Mouse (Mus musculus): ENCODE data around the gene Xkr7.

Gene Xkr7

DNA sequence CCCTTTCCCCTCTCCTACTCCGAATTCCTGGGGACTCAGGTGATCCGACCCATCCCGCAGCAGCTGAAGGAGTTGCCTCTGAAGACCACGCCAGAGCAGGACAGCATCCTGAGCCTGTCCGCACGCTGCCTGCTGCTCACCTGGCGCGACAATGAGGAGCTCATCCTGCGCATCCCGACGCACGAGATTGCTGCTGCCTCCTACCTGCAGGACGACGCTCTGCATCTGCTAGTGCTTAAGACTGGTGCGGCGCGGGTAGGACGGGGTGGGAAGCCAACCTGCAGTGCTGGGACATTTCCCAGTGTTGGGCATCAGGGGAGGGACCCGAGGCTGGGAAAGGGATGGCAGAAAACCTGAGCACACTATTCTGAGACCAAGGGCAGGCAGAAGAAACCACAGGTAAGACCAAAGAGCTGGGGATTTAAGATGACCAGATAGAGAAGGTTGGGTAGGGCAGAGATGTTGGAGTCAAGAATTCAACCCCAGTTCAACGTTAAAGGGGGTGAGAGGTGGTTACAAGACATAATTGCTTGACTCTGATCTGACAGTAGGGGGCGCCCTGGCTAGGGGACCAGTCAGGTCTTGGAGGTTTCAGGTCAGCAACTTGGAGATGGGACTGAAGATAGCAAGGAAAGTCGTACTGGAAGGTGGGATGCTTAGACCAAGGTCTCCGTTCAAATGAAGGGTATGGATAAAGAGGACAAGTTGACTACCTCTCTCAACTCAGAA lies 39.3 kb downstream of the Xkr7 start:
- in situ Hi-C loops (cut with MboI, MseI), result no loop called here

GRCm38 (mm10) chr2:153071491-153072184 lies 40.0 kb downstream of the Xkr7 start:
- in situ Hi-C loops (cut with MboI, MseI), result no loop called here

DNA sequence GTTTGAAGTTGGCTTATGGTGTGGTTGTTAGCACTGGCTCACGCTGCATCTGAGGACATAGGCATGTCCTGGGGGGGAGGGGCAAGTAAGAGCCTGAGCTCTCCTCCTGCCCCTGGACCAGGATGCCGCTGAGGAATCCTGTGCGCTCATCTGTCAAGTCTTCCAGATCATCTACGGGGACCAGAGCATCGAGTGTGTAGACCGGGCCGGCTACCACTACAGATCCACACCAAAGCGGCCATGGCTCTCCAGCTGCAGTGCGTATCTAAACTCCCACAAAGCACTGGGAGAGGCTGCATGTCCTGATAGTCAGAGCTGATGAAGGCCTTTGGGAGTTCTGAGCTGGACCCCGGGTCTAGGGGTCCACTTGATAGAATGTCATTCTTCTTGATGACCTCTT lies 43.0 kb downstream of the Xkr7 start:
- in situ Hi-C loops (cut with MboI, MseI), result no loop called here

DNA sequence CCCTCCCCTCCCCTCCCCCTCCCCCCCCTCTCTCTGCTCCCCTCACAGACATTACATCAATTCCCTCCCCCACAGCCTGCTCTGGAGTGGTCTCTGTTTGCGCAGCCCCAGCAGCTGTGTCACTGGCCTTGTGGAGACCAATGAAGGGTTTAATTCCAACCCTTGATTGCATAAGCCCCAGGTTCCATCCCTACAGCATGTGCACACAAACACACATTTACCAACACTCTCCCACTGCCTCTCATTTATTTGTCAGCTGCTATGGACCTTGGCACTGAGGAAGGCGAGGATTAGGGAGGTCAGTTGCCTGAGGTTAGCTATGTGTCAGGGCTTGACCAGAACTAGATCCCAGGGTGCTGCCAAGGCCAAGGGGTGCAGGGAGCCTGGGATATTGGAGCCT lies 44.3 kb downstream of the Xkr7 start:
- in situ Hi-C loops (cut with MboI, MseI), result no loop called here

DNA sequence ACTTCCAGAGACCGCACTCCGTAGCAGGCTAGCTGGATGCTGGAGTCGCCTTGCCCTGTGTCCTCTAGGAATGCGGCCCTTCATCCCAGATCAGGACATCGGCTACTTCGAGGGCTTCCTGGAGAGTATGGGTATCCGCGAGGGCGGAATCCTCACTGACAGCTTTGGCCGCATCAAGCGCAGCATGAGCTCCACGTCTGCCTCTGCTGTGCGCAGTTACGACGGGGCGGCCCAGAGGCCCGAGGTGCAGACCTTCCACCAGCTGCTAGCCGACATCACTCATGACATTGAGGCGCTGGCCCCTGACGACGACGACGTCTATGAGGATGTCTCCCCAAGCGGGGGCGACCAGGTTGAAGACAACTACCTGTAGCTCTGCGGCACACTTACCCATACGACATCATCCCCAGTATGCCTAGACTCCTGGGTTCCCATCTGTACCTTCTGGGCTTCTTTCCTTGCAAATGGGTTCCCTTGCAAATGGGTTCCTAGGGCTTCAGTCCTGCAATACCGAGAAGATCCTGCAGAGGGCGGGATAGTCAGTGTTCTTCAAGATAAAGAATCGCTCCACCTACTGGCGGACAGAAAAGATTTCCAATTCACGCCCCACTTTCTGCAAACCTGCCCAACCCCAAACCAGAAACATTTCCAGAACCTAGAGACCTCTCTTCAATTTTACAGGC lies 49.3 kb downstream of the Xkr7 start:
- in situ Hi-C loops (cut with MboI, MseI), result loop anchor here in 1 of 2 experiments (5.0 kb wide), 1 partner anchor 61 kb away; no protein-coding TSS in a partner anchor

DNA sequence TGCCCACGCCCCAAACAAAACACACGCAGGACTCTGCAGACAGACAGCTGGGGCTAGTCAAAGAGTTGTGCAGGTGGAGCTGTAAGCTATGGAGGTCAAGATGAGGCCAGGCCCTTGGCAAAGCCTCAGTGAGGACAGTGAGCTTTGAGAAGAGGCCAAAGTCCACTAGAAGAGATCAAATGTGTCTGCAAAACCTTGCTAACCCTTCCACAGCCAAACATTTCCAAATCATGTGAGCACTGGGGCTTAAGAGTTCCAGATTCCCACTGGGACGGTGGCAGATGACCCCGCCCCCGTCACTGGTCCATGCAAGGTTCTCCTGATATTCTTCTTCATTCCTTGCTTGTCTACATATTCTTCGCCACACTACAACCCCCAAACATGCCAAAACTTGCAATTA lies 50.2 kb downstream of the Xkr7 start:
- in situ Hi-C loops (cut with MboI, MseI), result loop anchor here in 1 of 2 experiments (5.0 kb wide), 1 partner anchor 60 kb away; no protein-coding TSS in a partner anchor

DNA sequence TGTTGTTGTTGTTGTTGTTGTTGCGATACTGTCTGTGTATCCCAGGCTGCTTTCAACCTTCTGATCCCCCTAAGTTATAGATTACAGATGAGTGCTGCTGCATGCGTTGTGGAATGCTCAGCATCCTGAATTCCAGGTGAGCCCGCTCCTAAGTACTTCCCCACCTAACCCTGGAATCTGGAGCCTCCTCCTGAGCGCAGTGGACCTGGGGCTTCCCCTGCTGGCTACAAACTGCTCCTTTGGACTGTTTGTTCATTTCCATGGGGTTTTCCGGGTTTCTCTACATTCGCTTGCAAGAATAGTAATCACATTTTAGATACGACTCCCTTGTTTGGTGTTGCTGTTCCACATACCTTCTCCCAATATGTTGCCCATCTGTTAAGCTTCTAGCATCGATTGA lies 51.6 kb downstream of the Xkr7 start:
- in situ Hi-C loops (cut with MboI, MseI), result loop anchor here in 1 of 2 experiments (5.0 kb wide), 1 partner anchor 59 kb away; no protein-coding TSS in a partner anchor

DNA sequence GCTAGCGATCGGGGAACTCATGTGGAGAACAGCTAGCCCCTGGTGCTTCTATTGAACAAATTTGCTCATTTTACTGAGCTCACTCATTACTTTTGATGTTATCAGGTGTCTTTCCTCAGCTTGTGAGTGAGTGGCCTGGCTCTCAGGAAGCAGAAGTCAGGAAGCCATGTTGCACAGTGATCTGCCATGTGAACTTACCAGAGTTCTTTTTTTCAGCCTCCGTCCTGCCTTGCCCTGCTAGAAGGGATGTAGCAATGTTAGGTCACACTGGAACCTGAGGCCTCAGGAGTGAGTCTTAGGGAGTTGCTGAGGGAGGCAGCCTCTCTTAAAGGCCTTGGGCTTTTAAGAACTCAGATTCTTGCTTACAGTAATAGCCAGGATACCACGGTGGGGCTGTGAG lies 52.2 kb downstream of the Xkr7 start:
- in situ Hi-C loops (cut with MboI, MseI), result loop anchor here in 1 of 2 experiments (5.0 kb wide), 1 partner anchor 58 kb away; no protein-coding TSS in a partner anchor

DNA sequence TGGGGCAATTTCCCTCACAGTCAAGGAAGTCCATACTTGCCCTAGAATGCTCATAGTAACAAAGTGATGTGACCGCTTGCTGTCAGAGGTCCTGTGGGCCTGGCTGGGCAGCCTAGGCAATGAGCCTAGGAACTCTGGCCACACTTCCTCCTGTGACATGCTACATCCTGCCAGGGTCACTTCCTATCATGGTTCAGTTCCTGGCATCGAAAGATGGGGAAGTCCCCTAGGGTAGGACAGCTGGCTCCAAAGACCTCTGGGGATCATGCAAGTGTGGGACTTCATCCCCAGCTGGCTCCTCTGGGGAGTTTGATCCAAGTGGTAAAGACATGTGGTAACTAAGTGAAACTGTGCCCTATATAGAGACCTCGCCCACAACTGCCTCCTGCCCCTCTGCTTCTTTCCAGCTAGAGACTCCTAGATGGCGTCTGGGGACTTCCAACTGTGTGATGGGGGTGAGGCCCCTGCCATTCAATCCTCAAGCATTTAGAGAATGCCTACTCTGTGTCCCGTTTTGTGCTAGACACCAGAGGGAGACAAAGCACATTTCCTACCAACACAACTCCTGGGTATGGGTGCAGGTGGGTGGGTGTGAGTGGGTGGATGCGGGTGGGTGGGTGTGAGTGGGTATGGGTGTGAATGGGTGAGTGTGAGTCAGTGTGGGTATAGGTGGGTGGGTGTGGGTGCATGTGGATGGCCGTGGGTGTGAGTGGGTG lies 52.8 kb downstream of the Xkr7 start:
- in situ Hi-C loops (cut with MboI, MseI), result loop anchor here in 1 of 2 experiments (5.0 kb wide), 1 partner anchor 58 kb away; no protein-coding TSS in a partner anchor

GRCm38 (mm10) chr2:153085556-153085955 lies 53.9 kb downstream of the Xkr7 start:
- in situ Hi-C loops (cut with MboI, MseI), result no loop called here

DNA sequence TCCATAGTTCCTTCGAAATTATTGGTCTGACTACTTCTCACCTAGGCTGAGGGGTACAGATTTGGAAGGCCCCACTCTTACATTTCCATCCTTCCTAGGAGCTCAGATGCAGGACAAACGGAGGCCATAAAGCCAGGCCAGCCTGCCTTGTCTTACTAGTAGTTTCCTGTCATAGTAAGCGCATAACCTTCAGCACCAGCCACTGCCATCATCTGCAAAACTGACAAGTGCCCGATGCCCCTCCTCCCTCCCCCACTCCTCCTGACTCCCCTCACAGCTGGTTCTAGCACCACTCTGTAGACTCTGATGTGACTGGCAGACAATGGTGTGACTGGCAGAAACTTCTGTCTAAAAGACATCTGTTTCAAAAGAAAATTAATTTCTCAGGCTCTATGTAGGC lies 54.5 kb downstream of the Xkr7 start:
- in situ Hi-C loops (cut with MboI, MseI), result no loop called here

DNA sequence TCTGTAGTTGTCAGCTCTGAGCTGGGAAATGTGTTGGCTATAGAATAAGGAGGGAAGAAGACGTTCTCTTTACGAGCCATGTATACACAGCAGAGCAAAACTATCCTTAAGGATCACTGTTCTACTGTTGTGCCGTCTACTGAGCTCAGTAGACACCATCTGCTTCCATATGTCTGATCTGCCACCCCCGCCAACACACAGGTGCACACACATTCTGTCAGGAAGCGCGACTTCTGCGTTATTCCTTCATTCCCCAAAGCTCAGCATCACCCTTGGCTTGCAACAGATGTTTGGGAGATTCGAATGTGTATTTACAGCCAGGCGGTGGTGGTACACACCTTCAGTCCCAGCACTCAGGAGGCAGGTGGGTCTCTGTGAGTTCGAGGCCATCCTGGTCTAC lies 55.4 kb downstream of the Xkr7 start:
- in situ Hi-C loops (cut with MboI, MseI), result no loop called here

DNA sequence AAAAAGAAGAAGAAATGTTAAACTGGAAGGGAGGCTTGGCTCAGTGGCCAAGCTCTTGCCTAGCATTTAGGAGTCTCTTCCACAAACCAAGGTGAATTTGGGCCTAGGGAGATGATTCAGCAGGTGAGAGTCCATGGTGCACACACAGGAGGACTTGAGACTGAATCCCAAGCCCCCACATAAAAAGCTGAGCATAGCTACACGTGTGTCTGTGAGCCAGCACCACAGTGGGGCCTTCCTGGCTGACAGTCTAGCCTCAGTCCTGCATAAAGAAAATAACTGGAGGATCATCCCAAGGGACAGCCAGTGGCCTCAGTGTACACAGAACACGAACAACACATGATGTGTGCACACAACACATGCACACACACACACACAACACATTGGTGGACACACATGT lies 57.7 kb downstream of the Xkr7 start:
- in situ Hi-C loops (cut with MboI, MseI), result no loop called here

DNA sequence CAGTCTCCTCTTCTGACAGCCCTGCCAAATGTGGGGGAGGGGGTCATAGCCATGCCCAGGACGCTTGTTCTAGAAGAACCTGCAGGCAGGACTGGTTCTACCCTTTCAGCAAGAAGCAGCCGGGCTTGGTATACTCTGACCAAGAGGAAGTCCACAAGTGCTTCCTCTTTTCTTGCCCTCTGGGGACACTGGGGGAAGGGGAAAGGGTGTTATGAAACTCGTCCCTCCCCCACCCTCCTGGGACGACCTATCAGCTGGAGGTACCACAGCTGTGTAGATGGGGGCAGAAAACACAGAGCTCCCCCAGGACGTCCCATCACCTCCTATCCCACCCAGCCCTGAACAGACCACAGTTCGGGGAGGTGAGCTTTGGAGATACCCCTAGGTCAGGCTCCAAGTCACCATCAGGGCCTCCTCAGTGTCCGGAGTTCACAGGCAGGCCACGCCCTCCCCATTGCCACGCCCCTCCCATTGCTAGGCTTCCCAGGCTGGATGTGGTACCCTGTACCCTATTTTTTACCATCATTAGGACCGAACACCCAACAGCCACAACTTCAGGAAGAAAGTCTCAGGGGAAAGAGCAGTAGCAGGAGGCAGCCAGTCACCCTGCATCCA lies 59.0 kb downstream of the Xkr7 start:
- in situ Hi-C loops (cut with MboI, MseI), result no loop called here
